Mouse (Mus musculus) heart, embryonic 10.5 days (tissue): ENCODE data around the gene 9130409I23Rik. TPM values are rescaled to one million over a fixed set of nuclear protein-coding genes. Genes with fewer than 3 reads are reported as not detected.

Source experiments
- polyA plus RNA-seq: library from polyadenylated mRNA; unstranded; fragments of >200 nt; fragmentation: Nextera tagmentation; extraction: Ambion mirVana; gene quantifications from 2 replicates; pipeline ENCODE4 v1.2.1, GENCODE M21; 2016

Gene 9130409I23Rik
- polyA plus RNA-seq, 1 experiment from 2014 or later = not detected

Other genes starting within 250 kb of the 9130409I23Rik start
- 1,530 and 1,842 TPM in 2 replicates for gene H3f3a, start 237.3 kb upstream of the 9130409I23Rik start, polyA plus RNA-seq
- gene Sde2, start 200.1 kb upstream of the 9130409I23Rik start, polyA plus RNA-seq = 32.3 and 39.8 TPM in 2 replicates
- gene Lefty2, start 158.1 kb upstream of the 9130409I23Rik start, polyA plus RNA-seq = 0.23 TPM in 2 replicates
- gene Pycr2, start 146.9 kb upstream of the 9130409I23Rik start, polyA plus RNA-seq = 89.4 and 114 TPM in 2 replicates
- gene Lefty1, start 116.2 kb upstream of the 9130409I23Rik start, polyA plus RNA-seq = 0.89 and 1.1 TPM in 2 replicates
- 6.6 and 9.0 TPM in 2 replicates for gene Tmem63a, start 108.9 kb upstream of the 9130409I23Rik start, polyA plus RNA-seq
- gene Ephx1, start 30.3 kb upstream of the 9130409I23Rik start, polyA plus RNA-seq = 3.4 and 3.9 TPM in 2 replicates
- gene Nvl, start 93.0 kb downstream of the 9130409I23Rik start, polyA plus RNA-seq = 26.1 and 33.5 TPM in 2 replicates
- gene Cnih4, start 93.5 kb downstream of the 9130409I23Rik start, polyA plus RNA-seq = 150 and 166 TPM in 2 replicates
- 24.4 and 26.3 TPM in 2 replicates for gene Wdr26, start 160.8 kb downstream of the 9130409I23Rik start, polyA plus RNA-seq